Mouse (Mus musculus) megakaryocyte, embryonic 14.5 days (primary cell): ENCODE data around the gene Gm9837.

ENCODE experiments used
- FLI1 ChIP-seq: IDR thresholded peaks from 2 replicates; pipeline ENCODE4 v1.6.1; 2012; ENCODE audit warnings: low read length, inconsistent platforms, mixed read lengths
- GATA1 ChIP-seq: IDR thresholded peaks from 3 replicates; pipeline ENCODE4 v1.6.1; 2012; ENCODE audit warnings: mixed read lengths, low read length, inconsistent platforms, borderline replicate concordance

DNA sequence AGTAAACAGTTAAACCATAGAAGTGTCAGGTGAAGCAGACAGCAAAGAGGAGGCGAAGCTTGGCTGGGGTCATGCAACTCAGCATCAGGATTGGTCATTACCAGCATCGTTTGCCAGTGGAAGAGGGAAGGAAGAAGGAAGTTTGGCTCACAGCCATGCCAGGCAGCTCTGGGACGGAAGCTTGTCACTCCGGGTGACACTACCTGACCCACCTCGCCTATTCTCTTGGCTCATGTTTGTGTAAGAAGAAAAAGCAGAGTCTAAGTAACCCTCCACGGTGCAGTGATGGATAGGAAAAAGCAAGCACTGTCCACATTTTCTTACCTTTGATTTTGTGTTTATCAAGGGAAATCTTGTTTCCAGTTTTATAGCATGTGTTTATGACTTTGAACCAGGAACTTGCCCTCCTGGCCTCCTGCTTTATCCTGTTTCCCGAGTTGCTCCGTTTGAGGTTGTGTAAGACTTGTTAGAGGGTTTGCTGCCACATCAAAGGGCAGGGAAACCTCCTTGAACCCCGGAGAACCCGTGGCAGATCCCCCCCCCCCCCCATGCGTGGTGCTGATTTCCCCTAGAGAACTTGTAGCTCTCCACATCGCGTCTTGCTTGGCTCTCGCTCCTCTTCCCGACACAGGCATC, 20.1 kb downstream of the Gm9837 start:
- TF ChIP-seq GATA1 (no peak), FLI1 (no peak)
